Mouse (Mus musculus) hindbrain, embryonic 11.5 days (tissue): ENCODE measurements around the gene Optc. TPM values are rescaled to one million over a fixed set of nuclear protein-coding genes. Genes with fewer than 3 reads are reported as not detected.
A peak's percentile ranks its signal among the peaks of the same experiment; 100 is the strongest.

ENCODE experiments used
- ATAC-seq: fragments of 200-750 bp; cut with Nextera tagmentation; 2 replicates; pipeline ENCODE4 v1.8.0; 2017; ENCODE audit warnings: mild to moderate bottlenecking, moderate TSS enrichment, moderate library complexity; ENCODE audit not compliant: low FRiP score
- DNase-seq: peaks from one replicate; pipeline ENCODE4 v3.0.0-alpha.2; 2015; ENCODE audit warnings: low spot score
- H3K27ac ChIP-seq: fragments of 300-500 bp; sonication (generic); 2 replicates; pipeline ENCODE4 v1.5.1; 2014; ENCODE audit warnings: mild to moderate bottlenecking, low read depth, low read length
- H3K27me3 ChIP-seq: fragments of 300-500 bp; sonication (generic); 2 replicates; pipeline ENCODE4 v1.6.1; 2014; ENCODE audit warnings: mild to moderate bottlenecking, low read length, moderate library complexity, mixed read lengths; ENCODE audit not compliant: control insufficient read depth, insufficient read depth
- H3K36me3 ChIP-seq: fragments of 300-500 bp; sonication (generic); 2 replicates; pipeline ENCODE4 v1.6.1; 2014; ENCODE audit warnings: mild to moderate bottlenecking, low read length, moderate library complexity, mixed read lengths; ENCODE audit not compliant: control insufficient read depth, insufficient read depth
- H3K4me1 ChIP-seq: fragments of 300-500 bp; sonication (generic); replicated peaks from 2 replicates; pipeline ENCODE4 v1.6.1; 2014; ENCODE audit warnings: low read length, mixed read lengths; ENCODE audit not compliant: control insufficient read depth, insufficient read depth
- H3K4me2 ChIP-seq: fragments of 300-500 bp; sonication (generic); replicated peaks from 2 replicates; pipeline ENCODE4 v1.6.1; 2014; ENCODE audit warnings: mild to moderate bottlenecking, low read depth, low read length
- H3K4me3 ChIP-seq: fragments of 300-500 bp; sonication (generic); 2 replicates; pipeline ENCODE4 v1.5.1; 2014; ENCODE audit warnings: low read depth, low read length
- H3K9ac ChIP-seq: fragments of 300-500 bp; sonication (generic); 2 replicates; pipeline ENCODE4 v1.6.1; 2014; ENCODE audit warnings: low read depth, low read length
- H3K9me3 ChIP-seq: fragments of 300-500 bp; sonication (generic); 2 replicates; pipeline ENCODE4 v1.6.1; 2016; ENCODE audit warnings: low read length; ENCODE audit not compliant: control insufficient read depth
- WGBS: fragments of 180-500 bp; shearing (Covaris S2); extraction: QIAGEN DNeasy Blood & Tissue Kit; methylation state at CpG from one replicate; pipeline ENCODE4 v1.1.7; 2014; 5-methylcytosine and 5-hydroxymethylcytosine counted together
- polyA plus RNA-seq: library from polyadenylated mRNA; unstranded; fragments of >200 nt; fragmentation: Nextera tagmentation; extraction: Ambion mirVana; gene quantifications from 2 replicates; pipeline ENCODE4 v1.2.1, GENCODE M21; 2014

Optc gene
- polyA plus RNA-seq, 1 experiment from 2014 or later = 3.0 TPM

DNA sequence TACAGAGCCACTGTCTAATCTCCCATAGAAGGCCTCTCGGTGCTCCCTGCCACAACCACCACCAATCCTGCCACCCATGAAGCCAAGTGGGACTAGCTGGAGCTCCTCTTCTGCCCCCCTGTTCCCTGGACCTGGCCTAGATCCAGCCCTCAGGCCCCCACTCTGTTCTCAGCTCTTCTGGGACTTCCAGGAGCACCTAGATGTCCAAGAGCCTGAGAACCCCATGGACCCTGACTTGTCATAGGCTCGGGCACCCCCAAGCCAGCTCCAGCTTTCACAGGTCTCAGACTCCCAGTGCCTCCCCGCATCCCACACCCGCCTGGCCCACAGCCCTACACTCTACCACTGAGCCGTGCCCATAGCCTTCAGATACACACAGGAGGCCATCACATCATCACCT lies 15.3 kb upstream of the Optc start:
- Histone ChIP-seq H3K36me3 (no peaks in the 10 kb centered on the region), H3K9ac (no peak overlapping the region), H3K4me1 (peaks cover 2% of the 10 kb centered on the region), H3K9me3 (no peaks in the 10 kb centered on the region), H3K27me3 (no peaks in the 10 kb centered on the region), H3K27ac (no peak overlapping the region), H3K4me2 (no peak overlapping the region), H3K4me3 (no peak overlapping the region)
- DNase-seq (no peak), ATAC-seq (no peak)
- WGBS = 89% methylated on average over 5 of the region's 5 CpGs

DNA sequence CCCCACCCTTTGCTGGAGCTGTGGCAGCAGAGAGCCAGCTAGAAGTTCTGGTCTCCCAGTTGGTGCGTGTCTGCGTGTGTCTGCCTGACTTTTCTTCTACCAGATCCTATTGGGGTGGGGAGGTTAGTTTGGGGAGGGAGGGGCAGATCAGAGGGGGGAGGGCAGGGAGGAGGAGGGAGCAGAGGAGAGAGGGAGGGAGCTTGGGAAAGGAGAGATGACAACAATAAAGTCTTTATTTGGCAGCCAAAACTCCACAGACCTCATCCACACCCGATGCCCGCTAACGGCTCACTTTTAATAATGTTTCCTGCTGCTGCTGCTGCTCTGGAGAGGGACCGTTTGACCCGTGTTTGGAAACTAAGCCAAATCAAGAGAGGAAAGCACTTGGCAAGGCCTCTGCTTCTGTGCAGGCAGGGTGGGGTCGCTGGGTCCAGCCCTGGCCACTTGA lies 13.5 kb upstream of the Optc start, which contains the start of gene Prelp:
TSS of gene Prelp (minus strand) at position 111 of the 448 bp plus-strand sequence.
- Histone ChIP-seq H3K27ac (0 out of 2 replicates have a peak within 1 kb of the TSS, but pooled peaks have one; percentile 7), H3K9ac (no peak within 1 kb of the TSS), H3K4me1 (peaks cover 8% of the 10 kb centered on the region), H3K4me3 (no peak within 1 kb of the TSS), H3K9me3 (no peaks in the 10 kb centered on the region), H3K27me3 (no peaks in the 10 kb centered on the region), H3K36me3 (no peaks in the 10 kb centered on the region), H3K4me2 (no peak within 1 kb of the TSS; the same call in 1 of the 2 replicates)
- DNase-seq = no peak
- WGBS = 20% methylated on average over 8 of the region's 8 CpGs
- no peak for ATAC-seq

DNA sequence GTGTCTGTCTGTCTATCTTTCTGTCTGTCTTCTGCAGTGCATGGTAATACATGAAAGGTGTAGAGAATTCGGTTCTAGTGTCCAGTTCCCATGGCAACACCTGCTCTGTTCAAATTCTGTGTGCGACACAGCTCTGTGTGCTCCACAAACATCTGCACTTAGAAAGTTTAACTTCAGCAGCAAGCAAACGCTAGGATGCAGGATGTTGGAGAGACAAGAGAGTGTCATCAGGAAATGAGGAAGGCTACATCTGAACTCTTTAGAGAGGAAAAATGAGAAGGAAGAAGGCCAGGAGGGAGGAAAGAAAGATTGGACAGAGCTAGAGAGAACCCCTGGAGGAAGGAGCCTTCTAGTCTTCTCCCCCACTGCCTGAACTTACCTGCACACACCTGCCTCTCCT lies 13.1 kb upstream of the Optc start:
- H3K36me3 ChIP-seq = no peaks in the 10 kb centered on the region
- H3K9me3 ChIP-seq = no peaks in the 10 kb centered on the region
- no peak overlapping the region for H3K9ac ChIP-seq
- ATAC-seq = no peak
- peaks cover 8% of the 10 kb centered on the region for H3K4me1 ChIP-seq
- no peak for DNase-seq
- H3K4me3 ChIP-seq = no peak overlapping the region
- H3K27ac ChIP-seq = no peak overlapping the region
- H3K27me3 ChIP-seq = no peaks in the 10 kb centered on the region
- no peak overlapping the region; the same call in 1 of the 2 replicates for H3K4me2 ChIP-seq
- 34% methylated on average over 3 of the region's 3 CpGs for WGBS

DNA sequence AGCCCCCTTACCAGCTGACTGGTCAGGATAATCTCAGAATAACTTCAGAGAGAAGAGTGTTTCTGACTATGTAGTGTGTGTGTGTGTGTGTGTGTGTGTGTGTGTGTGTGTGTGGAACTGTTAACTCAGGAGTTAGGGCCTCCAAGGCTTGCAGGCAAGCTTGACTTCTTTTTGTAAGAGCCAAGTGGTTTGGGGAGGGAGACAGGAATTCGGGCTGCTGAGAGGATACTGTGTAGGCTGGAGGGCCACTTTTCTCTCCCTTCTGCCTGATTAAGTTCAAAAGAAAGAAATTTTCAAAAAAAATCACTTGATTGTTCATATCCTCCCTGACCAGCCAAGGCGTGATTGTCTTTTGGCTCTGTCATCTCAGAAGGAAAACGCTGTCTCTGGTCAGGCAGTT lies 12.6 kb upstream of the Optc start:
- H3K27ac ChIP-seq = no peak overlapping the region
- H3K4me2 ChIP-seq = no peak overlapping the region
- ATAC-seq (no peak), DNase-seq (no peak)
- H3K36me3 ChIP-seq = no peaks in the 10 kb centered on the region
- no peak overlapping the region for H3K4me3 ChIP-seq
- H3K9me3 ChIP-seq = no peaks in the 10 kb centered on the region
- H3K9ac ChIP-seq = no peak overlapping the region
- 37% methylated on average over 3 of the region's 3 CpGs for WGBS
- H3K4me1 ChIP-seq = peaks cover 8% of the 10 kb centered on the region
- H3K27me3 ChIP-seq = no peaks in the 10 kb centered on the region

DNA sequence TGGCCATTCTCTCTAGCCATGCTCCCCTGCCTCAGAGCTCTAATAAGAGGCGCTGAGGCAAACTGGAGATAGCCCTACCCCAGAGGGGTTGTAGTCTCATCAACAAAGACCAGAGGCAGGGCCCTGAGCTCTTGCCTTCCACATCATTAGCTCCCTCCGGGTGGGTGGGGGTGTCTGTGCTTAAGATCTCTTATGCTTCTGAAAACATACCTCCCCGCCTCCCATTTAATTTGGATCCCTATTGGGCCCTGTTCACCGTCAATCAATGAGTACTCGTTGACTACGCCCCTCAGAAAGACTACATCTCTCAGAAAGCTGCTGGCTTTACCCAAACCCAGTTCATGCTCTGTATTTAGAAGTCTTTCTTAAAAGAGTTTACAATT lies 10.3 kb upstream of the Optc start:
- H3K9me3 ChIP-seq = no peaks in the 10 kb centered on the region
- peaks cover 8% of the 10 kb centered on the region for H3K4me1 ChIP-seq
- no peak overlapping the region; the same call in 1 of the 2 replicates for H3K27ac ChIP-seq
- H3K36me3 ChIP-seq = no peaks in the 10 kb centered on the region
- 0 out of 2 replicates have a peak overlapping the region, but pooled peaks have one; percentile 33 for H3K9ac ChIP-seq
- DNase-seq (no peak), ATAC-seq (peak; percentile 33; the same call in 1 of the 2 replicates)
- H3K4me2 ChIP-seq = no peak overlapping the region; the same call in 1 of the 2 replicates
- H3K4me3 ChIP-seq = no peak overlapping the region
- H3K27me3 ChIP-seq = no peaks in the 10 kb centered on the region
- 44% methylated on average over 6 of the region's 6 CpGs for WGBS

DNA sequence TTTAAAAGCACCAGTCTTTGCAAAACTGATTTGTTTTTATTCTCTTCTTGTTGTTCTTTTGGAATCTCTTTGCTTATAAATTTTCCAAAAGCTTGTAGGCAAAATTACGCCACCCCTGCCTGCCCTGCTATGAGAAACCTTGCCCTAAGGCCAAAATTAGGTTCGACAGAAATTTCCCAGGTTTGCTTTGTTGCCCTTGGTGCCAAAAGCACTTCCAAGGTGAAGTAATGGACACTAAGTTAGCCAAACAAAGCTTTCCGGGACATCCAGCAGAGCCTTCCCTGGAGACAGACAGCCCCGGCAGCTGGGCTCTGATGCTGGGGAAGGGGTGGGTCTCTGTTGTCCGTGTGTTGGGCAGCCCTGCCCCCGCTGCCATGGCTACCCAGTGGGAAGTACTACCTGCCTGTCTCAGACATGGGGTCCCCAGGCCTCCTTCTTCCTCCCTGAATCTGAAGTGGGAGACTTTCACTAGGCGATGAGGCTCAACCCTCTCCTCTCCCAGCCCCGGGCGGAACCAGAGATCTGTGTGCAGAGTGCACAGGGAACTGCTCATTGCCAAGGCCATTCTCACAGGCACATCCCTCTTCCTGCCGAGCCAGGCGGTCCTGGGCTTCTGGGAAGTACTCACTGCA lies 9.8 kb upstream of the Optc start:
- H3K9ac ChIP-seq = 0 out of 2 replicates have a peak overlapping the region, but pooled peaks have one; percentile 33

DNA sequence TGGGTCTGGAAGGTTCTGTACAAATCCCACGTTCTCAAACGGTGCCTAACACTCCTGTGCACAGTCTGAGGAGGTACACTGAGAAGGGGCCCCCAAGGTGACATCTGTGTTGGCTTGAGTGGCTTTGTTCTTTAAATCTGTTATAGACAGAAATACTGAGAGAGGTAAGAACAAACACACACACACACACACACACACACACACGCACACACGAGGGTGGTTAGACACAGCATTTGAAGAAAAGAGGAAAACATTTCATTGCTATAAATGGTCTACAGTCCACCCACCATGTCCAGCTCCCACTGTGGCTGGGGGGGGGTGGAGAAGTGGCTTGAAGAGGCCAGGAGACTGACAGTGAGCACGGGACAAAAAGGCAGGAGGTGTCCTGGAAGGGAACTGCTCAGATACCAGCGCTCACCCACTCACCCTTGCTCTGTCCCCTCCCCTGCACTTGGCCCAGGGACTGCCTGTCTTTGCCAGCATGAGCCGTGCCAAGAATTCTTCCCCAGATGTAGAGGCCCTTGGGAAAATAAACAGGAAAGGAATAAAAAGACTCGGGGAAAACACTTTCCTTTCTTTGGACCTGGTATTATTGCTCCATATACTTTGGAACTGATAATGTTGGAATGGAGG lies 8.0 kb upstream of the Optc start:
- Histone ChIP-seq H3K4me3 (no peak overlapping the region), H3K9me3 (no peaks in the 10 kb centered on the region), H3K27me3 (no peaks in the 10 kb centered on the region), H3K27ac (no peak overlapping the region), H3K4me1 (peaks cover 6% of the 10 kb centered on the region; the same call in 1 of the 2 replicates), H3K36me3 (no peaks in the 10 kb centered on the region), H3K9ac (no peak overlapping the region), H3K4me2 (no peak overlapping the region)
- ATAC-seq = no peak
- no peak for DNase-seq
- 74% methylated on average over 8 of the region's 8 CpGs for WGBS

More for the DNA sequence above, 9.8 kb upstream of the Optc start:
- Histone ChIP-seq H3K27me3 (no peaks in the 10 kb centered on the region), H3K36me3 (no peaks in the 10 kb centered on the region), H3K9me3 (no peaks in the 10 kb centered on the region), H3K4me2 (peak overlapping the region; percentile 29; the same call in 1 of the 2 replicates), H3K27ac (no peak overlapping the region; the same call in 1 of the 2 replicates), H3K4me1 (peaks cover 8% of the 10 kb centered on the region), H3K4me3 (no peak overlapping the region)
- 23% methylated on average over 11 of the region's 11 CpGs for WGBS
- peak; percentile 42 for DNase-seq
- ATAC-seq = 0 out of 2 replicates have a peak, but pooled peaks have one; percentile 40

DNA sequence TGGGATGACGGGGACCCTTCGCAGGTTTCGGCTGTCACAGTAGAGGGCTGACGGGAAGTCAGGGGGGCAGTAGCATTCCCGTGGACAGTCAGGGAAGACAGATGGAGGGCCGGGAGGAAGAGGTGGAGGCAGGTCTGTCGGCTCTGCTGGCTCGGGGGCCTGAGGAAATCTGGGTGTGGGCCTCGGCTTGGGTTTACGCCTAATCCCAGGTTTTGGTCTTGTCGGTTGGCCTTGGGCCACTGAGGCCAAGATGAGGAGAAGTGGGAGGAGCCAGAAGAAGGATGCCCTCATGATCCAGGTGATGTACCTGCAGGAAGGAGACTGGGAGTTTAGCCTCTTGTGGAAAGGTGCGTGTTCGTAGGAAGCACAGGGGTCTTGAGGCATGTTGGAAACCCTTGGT lies 7.3 kb upstream of the Optc start:
- H3K4me2 ChIP-seq = no peak overlapping the region
- ATAC-seq (no peak), DNase-seq (no peak)
- no peak overlapping the region for H3K4me3 ChIP-seq
- no peaks in the 10 kb centered on the region for H3K9me3 ChIP-seq
- H3K27ac ChIP-seq = no peak overlapping the region
- no peaks in the 10 kb centered on the region for H3K27me3 ChIP-seq
- 87% methylated on average over 13 of the region's 13 CpGs for WGBS
- peaks cover 6% of the 10 kb centered on the region; the same call in 1 of the 2 replicates for H3K4me1 ChIP-seq
- H3K9ac ChIP-seq = no peak overlapping the region
- H3K36me3 ChIP-seq = no peaks in the 10 kb centered on the region
